Mouse (Mus musculus): Measurements from ENCODE around the gene Emc3. TPM values are rescaled to one million over a fixed set of nuclear protein-coding genes. Genes with fewer than 3 reads are reported as not detected.
A peak's percentile ranks its signal among the peaks of the same experiment; 100 is the strongest.

The Emc3 gene
- polyA plus RNA-seq, 1 experiment = 91.7 TPM

DNA sequence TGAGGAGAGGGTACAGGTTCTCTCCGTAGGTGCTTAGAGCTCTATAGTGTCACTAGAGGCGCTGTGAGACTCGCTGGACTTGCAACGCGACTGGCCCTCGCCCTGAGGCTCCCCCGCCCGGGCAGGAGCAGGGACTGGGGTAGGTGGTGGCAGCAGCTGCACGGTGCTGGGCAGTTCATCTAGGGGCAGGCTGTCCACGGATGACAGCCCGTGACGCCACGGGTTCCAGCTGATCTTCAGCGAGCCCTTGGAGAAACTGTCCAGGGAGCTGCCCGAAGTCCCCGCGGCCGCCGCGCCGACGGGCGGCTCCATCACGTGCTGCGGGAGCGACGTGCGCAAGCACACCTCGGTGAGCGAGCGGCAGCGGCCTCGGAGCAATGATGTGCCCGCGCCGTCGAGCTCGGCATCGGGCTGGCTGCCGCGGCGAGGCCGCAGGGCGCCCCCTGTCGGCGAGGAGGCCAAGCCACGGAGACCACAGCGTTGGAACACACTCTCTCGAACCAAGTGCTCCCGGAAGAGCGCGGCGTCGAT, 37.1 kb downstream of the Emc3 start:
- H3K4me3 ChIP-seq (replicated peaks; ENCODE audit: insufficient read depth, low read depth, low read length) = peak overlapping the region; percentile 5
- TF ChIP-seq POLR2A (IDR thresholded peaks at IDR 0.05; ENCODE audit: borderline replicate concordance, insufficient read depth, low read length) = 0 out of 2 replicates have a peak, but pooled peaks have one; percentile 29
- peak; percentile 54 for TF ChIP-seq CTCF (IDR thresholded peaks at IDR 0.05; ENCODE audit: borderline replicate concordance, insufficient read depth, low read depth, low read length)
- WGBS = 13% methylated on average over 54 of the region's 54 CpGs
- no peaks in the 10 kb centered on the region for H3K27me3 ChIP-seq (ENCODE audit: control insufficient read depth, insufficient read depth, low read length)
- H3K4me1 ChIP-seq (ENCODE audit: control insufficient read depth, insufficient read depth, low read length) = peaks cover 7% of the 10 kb centered on the region
- peak; percentile 47 to 62 for DNase-seq
- no peak overlapping the region for H3K27ac ChIP-seq (ENCODE audit: insufficient read depth, low read length)

DNA sequence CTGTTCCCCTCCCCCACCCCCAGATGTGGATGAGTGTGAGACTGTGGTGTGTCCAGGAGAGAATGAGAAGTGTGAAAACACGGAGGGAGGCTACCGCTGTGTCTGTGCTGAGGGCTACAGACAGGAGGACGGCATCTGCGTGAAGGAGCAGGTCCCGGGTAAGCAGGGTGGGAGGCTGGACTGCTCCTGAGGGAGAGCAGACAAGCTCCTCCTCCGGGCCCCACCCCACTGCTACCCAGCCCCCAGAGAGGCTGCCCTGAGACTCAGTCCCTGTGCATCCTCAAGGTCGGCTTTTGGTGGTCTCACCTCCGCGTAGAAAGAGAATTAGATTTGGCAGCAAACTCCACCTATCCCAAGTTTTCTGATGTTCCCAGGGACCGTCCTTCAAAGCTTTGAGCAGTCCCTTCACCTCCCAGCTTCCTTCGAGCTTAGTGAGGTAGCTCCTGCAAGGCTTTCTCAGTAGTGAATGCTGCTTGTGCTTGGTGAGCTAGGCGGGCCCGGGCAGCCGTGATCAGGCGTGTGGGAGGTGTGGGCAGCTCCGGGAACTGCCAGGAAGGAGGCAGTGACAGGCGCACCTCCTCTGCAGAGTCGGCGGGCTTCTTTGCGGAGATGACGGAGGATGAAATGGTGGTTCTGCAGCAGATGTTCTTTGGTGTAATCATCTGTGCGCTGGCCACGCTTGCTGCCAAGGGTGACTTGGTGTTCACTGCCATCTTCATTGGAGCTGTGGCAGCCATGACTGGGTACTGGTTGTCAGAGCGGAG, 39.2 kb downstream of the Emc3 start:
- Histone ChIP-seq H3K4me1 (ENCODE audit: control insufficient read depth, insufficient read depth, low read length) (peaks cover 8% of the 10 kb centered on the region), H3K27me3 (ENCODE audit: control insufficient read depth, insufficient read depth, low read length) (no peaks in the 10 kb centered on the region), H3K4me3 (replicated peaks; ENCODE audit: insufficient read depth, low read depth, low read length) (no peak overlapping the region), H3K27ac (ENCODE audit: insufficient read depth, low read length) (no peak overlapping the region)
- 66% methylated on average over 24 of the region's 24 CpGs for WGBS
- no peak for TF ChIP-seq CTCF (IDR thresholded peaks at IDR 0.05; ENCODE audit: borderline replicate concordance, insufficient read depth, low read depth, low read length)
- TF ChIP-seq POLR2A (IDR thresholded peaks at IDR 0.05; ENCODE audit: borderline replicate concordance, insufficient read depth, low read length) = no peak
- peak in 1 of 2 experiments; percentile 31 for DNase-seq

DNA sequence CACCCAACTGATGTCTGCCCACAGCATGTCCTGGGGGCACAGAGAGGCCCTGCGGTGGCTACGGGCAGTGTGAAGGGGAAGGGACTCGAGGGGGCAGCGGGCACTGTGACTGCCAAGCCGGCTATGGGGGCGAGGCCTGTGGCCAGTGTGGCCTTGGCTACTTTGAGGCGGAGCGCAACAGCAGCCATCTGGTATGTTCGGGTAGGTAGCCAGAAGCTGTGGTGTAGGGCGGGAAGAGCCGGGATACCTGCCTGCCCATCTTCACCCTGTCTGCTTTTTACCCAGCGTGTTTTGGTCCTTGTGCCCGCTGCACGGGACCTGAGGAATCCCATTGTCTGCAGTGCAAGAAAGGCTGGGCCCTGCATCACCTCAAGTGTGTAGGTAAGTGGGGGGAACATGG, 42.0 kb downstream of the Emc3 start:
- WGBS = 37% methylated on average over 14 of the region's 14 CpGs
- peak; percentile 59 to 62 for DNase-seq
- H3K27me3 ChIP-seq (ENCODE audit: control insufficient read depth, insufficient read depth, low read length) = no peaks in the 10 kb centered on the region
- peaks cover 10% of the 10 kb centered on the region; the same call in 1 of the 2 replicates for H3K4me1 ChIP-seq (ENCODE audit: control insufficient read depth, insufficient read depth, low read length)
- TF ChIP-seq POLR2A (IDR thresholded peaks at IDR 0.05; ENCODE audit: borderline replicate concordance, insufficient read depth, low read length) (no peak), CTCF (IDR thresholded peaks at IDR 0.05; ENCODE audit: borderline replicate concordance, insufficient read depth, low read depth, low read length) (no peak)
- no peak overlapping the region for H3K27ac ChIP-seq (ENCODE audit: insufficient read depth, low read length)
- H3K4me3 ChIP-seq (replicated peaks; ENCODE audit: insufficient read depth, low read depth, low read length) = no peak overlapping the region

DNA sequence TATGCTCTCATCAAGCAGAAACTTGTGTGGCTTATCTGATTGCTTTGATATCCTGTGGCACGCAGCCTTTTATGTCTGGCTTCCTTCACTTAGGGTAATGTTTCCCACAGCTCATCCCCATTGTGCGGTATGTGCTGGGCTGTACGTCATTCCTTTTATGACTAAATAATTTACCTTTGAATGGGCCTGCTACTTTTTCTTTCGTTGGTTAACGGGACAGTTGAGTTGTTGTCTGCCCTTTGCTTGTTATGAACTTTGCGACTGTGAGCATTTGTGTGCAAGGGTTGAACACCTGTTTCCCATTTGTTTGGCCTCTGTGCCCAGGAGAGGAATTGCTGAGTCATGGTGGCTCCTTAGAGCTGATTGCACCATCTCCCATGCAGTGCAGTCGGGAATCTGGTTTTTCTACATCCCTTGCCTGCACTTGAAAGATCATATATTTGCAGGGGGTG, 44.3 kb downstream of the Emc3 start:
- TF ChIP-seq POLR2A (IDR thresholded peaks at IDR 0.05; ENCODE audit: borderline replicate concordance, insufficient read depth, low read length) (no peak), CTCF (IDR thresholded peaks at IDR 0.05; ENCODE audit: borderline replicate concordance, insufficient read depth, low read depth, low read length) (no peak)
- peak in 1 of 2 experiments; percentile 23 for DNase-seq
- WGBS = 49% methylated on average over 7 of the region's 7 CpGs

DNA sequence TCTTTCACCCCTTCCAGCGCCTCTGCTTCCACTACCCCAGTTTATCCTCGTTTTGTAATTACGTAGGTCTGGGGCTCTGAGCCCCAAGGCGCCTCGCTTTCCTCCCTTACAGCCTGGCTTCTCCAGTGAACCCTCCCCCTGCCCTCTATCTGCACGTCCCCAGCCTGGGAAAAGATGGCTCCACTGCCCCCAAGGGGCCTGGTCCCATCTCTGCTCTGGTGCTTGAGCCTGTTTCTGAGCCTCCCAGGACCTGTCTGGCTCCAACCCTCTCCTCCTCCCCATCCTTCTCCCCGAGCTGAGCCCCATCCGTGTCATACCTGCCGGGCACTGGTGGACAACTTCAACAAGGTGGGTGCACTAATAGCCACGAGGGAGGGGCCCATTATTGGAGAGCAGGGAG, 47.7 kb downstream of the Emc3 start:
- peak overlapping the region; percentile 96 for H3K27ac ChIP-seq (ENCODE audit: insufficient read depth, low read length)
- 1% methylated on average over 10 of the region's 10 CpGs for WGBS

More for the DNA sequence above, 44.3 kb downstream of the Emc3 start:
- H3K4me1 ChIP-seq (ENCODE audit: control insufficient read depth, insufficient read depth, low read length) = peaks cover 15% of the 10 kb centered on the region; the same call in 1 of the 2 replicates
- no peaks in the 10 kb centered on the region for H3K27me3 ChIP-seq (ENCODE audit: control insufficient read depth, insufficient read depth, low read length)
- H3K27ac ChIP-seq (ENCODE audit: insufficient read depth, low read length) = no peak overlapping the region
- H3K4me3 ChIP-seq (replicated peaks; ENCODE audit: insufficient read depth, low read depth, low read length) = no peak overlapping the region

DNA sequence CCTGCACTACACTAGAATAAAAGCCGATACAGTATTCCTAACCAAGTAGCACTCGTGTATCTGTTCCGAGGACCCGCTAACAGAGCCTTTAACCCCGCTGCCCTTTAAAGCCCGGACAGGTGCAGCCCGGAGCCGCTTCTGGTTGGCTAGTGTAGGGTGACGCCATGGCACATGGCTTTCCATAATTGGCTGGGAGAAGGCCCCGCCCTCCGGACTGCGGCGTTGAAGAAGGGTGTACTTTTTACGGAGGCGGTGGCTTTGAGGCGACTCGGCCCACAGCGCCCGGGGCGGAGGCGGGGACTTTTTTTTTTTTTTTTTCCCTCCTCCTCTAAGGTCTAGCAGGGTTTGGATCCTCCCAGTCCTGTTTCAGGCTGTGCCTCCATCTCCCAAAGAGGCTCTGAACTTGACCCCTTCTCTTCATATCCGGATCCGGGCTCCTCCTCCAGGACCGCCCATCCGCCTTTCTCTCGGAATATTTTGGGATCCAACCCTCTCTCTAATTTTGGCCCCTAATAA, 48.3 kb downstream of the Emc3 start, which contains the start of gene Creld1:
TSS of gene Creld1 (plus strand) at position 198 of the 516 bp plus-strand sequence.
- TF ChIP-seq POLR2A (IDR thresholded peaks at IDR 0.05; ENCODE audit: borderline replicate concordance, insufficient read depth, low read length) (peak; percentile 80; the same call in 1 of the 2 replicates), CTCF (IDR thresholded peaks at IDR 0.05; ENCODE audit: borderline replicate concordance, insufficient read depth, low read depth, low read length) (no peak)
- peaks cover 17% of the 10 kb centered on the region for H3K4me1 ChIP-seq (ENCODE audit: control insufficient read depth, insufficient read depth, low read length)
- WGBS = under 1% methylated on average over 26 of the region's 26 CpGs
- peak; percentile 97 to 99 for DNase-seq
- H3K27ac ChIP-seq (ENCODE audit: insufficient read depth, low read length) = peak within 1 kb of the TSS; percentile 96
- peak within 1 kb of the TSS; percentile 94 for H3K4me3 ChIP-seq (replicated peaks; ENCODE audit: insufficient read depth, low read depth, low read length)
- no peaks in the 10 kb centered on the region for H3K27me3 ChIP-seq (ENCODE audit: control insufficient read depth, insufficient read depth, low read length)

More for the DNA sequence above, 47.7 kb downstream of the Emc3 start:
- H3K4me3 ChIP-seq (replicated peaks; ENCODE audit: insufficient read depth, low read depth, low read length) = peak overlapping the region; percentile 94
- H3K27me3 ChIP-seq (ENCODE audit: control insufficient read depth, insufficient read depth, low read length) = no peaks in the 10 kb centered on the region
- peaks cover 17% of the 10 kb centered on the region for H3K4me1 ChIP-seq (ENCODE audit: control insufficient read depth, insufficient read depth, low read length)
- peak; percentile 58 to 63 for DNase-seq
- TF ChIP-seq CTCF (IDR thresholded peaks at IDR 0.05; ENCODE audit: borderline replicate concordance, insufficient read depth, low read depth, low read length) = no peak
- TF ChIP-seq POLR2A (IDR thresholded peaks at IDR 0.05; ENCODE audit: borderline replicate concordance, insufficient read depth, low read length) = no peak

DNA sequence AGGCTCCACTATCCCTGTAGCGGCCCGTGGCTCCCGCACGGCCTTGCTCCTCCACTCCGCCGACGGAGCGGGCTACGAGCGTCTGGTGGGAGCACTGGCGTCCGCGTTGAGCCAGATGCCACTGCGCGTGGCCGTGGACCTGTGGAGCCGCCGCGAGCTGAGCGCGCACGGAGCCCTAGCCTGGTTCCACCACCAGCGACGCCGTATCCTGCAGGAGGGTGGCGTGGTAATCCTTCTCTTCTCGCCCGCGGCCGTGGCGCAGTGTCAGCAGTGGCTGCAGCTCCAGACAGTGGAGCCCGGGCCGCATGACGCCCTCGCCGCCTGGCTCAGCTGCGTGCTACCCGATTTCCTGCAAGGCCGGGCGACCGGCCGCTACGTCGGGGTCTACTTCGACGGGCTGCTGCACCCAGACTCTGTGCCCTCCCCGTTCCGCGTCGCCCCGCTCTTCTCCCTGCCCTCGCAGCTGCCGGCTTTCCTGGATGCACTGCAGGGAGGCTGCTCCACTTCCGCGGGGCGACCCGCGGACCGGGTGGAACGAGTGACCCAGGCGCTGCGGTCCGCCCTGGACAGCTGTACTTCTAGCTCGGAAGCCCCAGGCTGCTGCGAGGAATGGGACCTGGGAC, 48.9 kb downstream of the Emc3 start:
- Histone ChIP-seq H3K4me1 (ENCODE audit: control insufficient read depth, insufficient read depth, low read length) (peaks cover 17% of the 10 kb centered on the region), H3K27me3 (ENCODE audit: control insufficient read depth, insufficient read depth, low read length) (no peaks in the 10 kb centered on the region), H3K4me3 (replicated peaks; ENCODE audit: insufficient read depth, low read depth, low read length) (peak overlapping the region; percentile 94), H3K27ac (ENCODE audit: insufficient read depth, low read length) (peak overlapping the region; percentile 70)
- under 1% methylated on average over 65 of the region's 65 CpGs for WGBS
- TF ChIP-seq POLR2A (IDR thresholded peaks at IDR 0.05; ENCODE audit: borderline replicate concordance, insufficient read depth, low read length) = no peak
- peak; percentile 29; the same call in 1 of the 2 replicates for TF ChIP-seq CTCF (IDR thresholded peaks at IDR 0.05; ENCODE audit: borderline replicate concordance, insufficient read depth, low read depth, low read length)
- peak; percentile 78 to 83 for DNase-seq
